Mouse (Mus musculus) stomach, embryonic 16.5 days (tissue): ENCODE measurements around the gene Dock4. TPM values are rescaled to one million over a fixed set of nuclear protein-coding genes. Genes with fewer than 3 reads are reported as not detected.

Experiments used
- ATAC-seq: fragments of 200-750 bp; cut with Nextera tagmentation; 2 replicates; pipeline ENCODE4 v1.8.0; 2017; ENCODE audit warnings: moderate number of reproducible peaks, moderate TSS enrichment; ENCODE audit not compliant: insufficient read depth, low FRiP score
- H3K27ac ChIP-seq: fragments of 300-500 bp; sonication (generic); 2 replicates; pipeline ENCODE4 v1.5.1; 2014; ENCODE audit warnings: low read length
- H3K27me3 ChIP-seq: fragments of 300-500 bp; sonication (generic); 2 replicates; pipeline ENCODE4 v1.6.1; 2014; ENCODE audit warnings: low read length, control low read depth, mixed read lengths; ENCODE audit not compliant: control insufficient read depth, insufficient read depth
- H3K36me3 ChIP-seq: fragments of 300-500 bp; sonication (generic); 2 replicates; pipeline ENCODE4 v1.6.1; 2014; ENCODE audit warnings: low read length; ENCODE audit not compliant: control insufficient read depth, insufficient read depth
- H3K4me1 ChIP-seq: fragments of 300-500 bp; sonication (generic); 2 replicates; pipeline ENCODE4 v1.6.1; 2014; ENCODE audit warnings: low read length, control low read depth, mixed read lengths; ENCODE audit not compliant: control insufficient read depth, insufficient read depth
- H3K4me2 ChIP-seq: fragments of 300-500 bp; sonication (generic); 2 replicates; pipeline ENCODE4 v1.6.1; 2014; ENCODE audit warnings: low read depth, low read length, mixed read lengths
- H3K4me3 ChIP-seq: fragments of 300-500 bp; sonication (generic); replicated peaks from 2 replicates; pipeline ENCODE4 v1.5.1; 2014; ENCODE audit warnings: mild to moderate bottlenecking, low read length
- H3K9ac ChIP-seq: fragments of 300-500 bp; sonication (generic); 2 replicates; pipeline ENCODE4 v1.6.1; 2014; ENCODE audit warnings: low read length
- H3K9me3 ChIP-seq: fragments of 300-500 bp; sonication (generic); replicated peaks from 2 replicates; pipeline ENCODE4 v1.6.1; 2016; ENCODE audit warnings: low read length, control low read depth; ENCODE audit not compliant: control insufficient read depth
- WGBS: fragments of 180-500 bp; shearing (Covaris S2); extraction: QIAGEN DNeasy Blood & Tissue Kit; methylation state at CpG from one replicate; pipeline ENCODE4 v1.1.7; 2014; 5-methylcytosine and 5-hydroxymethylcytosine counted together
- polyA plus RNA-seq: library from polyadenylated mRNA; unstranded; fragments of >200 nt; fragmentation: Nextera tagmentation; extraction: Ambion mirVana; gene quantifications from 2 replicates; pipeline ENCODE4 v1.2.1, GENCODE M21; 2015

Gene Dock4
- polyA plus RNA-seq, 1 experiment from 2014 or later: 8.7 TPM

GRCm38 (mm10) chr12:40544273-40544672, 98.5 kb downstream of the Dock4 start:
- Histone ChIP-seq H3K27me3 (no peaks in the 10 kb centered on the region), H3K36me3 (no peaks in the 10 kb centered on the region), H3K4me3 (no peak overlapping the region), H3K4me1 (no peaks in the 10 kb centered on the region), H3K9ac (no peak overlapping the region), H3K27ac (no peak overlapping the region), H3K4me2 (no peak overlapping the region), H3K9me3 (no peaks in the 10 kb centered on the region)
- WGBS: 88% methylated on average over 3 of the region's 3 CpGs
- ATAC-seq: no peak

GRCm38 (mm10) chr12:40546827-40547226, 101.1 kb downstream of the Dock4 start:
- no peaks in the 10 kb centered on the region for H3K36me3 ChIP-seq
- no peak overlapping the region for H3K4me2 ChIP-seq
- H3K9me3 ChIP-seq: no peaks in the 10 kb centered on the region
- no peak overlapping the region for H3K4me3 ChIP-seq
- no peak for ATAC-seq
- no peaks in the 10 kb centered on the region for H3K4me1 ChIP-seq
- H3K27ac ChIP-seq: no peak overlapping the region
- H3K9ac ChIP-seq: no peak overlapping the region
- no peaks in the 10 kb centered on the region for H3K27me3 ChIP-seq
- 64% methylated on average over 5 of the region's 5 CpGs for WGBS

- Histone ChIP-seq H3K9me3 (no peaks in the 10 kb centered on the region), H3K4me3 (no peak overlapping the region), H3K9ac (no peak overlapping the region), H3K27me3 (no peaks in the 10 kb centered on the region), H3K36me3 (no peaks in the 10 kb centered on the region), H3K4me1 (no peaks in the 10 kb centered on the region), H3K27ac (no peak overlapping the region), H3K4me2 (no peak overlapping the region)
- 89% methylated on average over 3 of the region's 3 CpGs for WGBS
- ATAC-seq: no peak
These were observed 105.6 kb downstream of the Dock4 start for GRCm38 (mm10) chr12:40551317-40551716.

GRCm38 (mm10) chr12:40552201-40552600, 106.4 kb downstream of the Dock4 start:
- 56% methylated on average over 1 of the region's 1 CpGs for WGBS
- H3K27me3 ChIP-seq: no peaks in the 10 kb centered on the region
- no peak overlapping the region for H3K9ac ChIP-seq
- ATAC-seq: no peak
- H3K9me3 ChIP-seq: no peaks in the 10 kb centered on the region
- no peaks in the 10 kb centered on the region for H3K36me3 ChIP-seq
- no peak overlapping the region for H3K4me2 ChIP-seq
- no peak overlapping the region for H3K27ac ChIP-seq
- H3K4me3 ChIP-seq: no peak overlapping the region
- H3K4me1 ChIP-seq: no peaks in the 10 kb centered on the region

GRCm38 (mm10) chr12:40553929-40554328, 108.2 kb downstream of the Dock4 start:
- H3K9me3 ChIP-seq: no peaks in the 10 kb centered on the region
- H3K27me3 ChIP-seq: no peaks in the 10 kb centered on the region
- ATAC-seq: no peak
- H3K4me3 ChIP-seq: no peak overlapping the region
- H3K36me3 ChIP-seq: no peaks in the 10 kb centered on the region
- H3K4me2 ChIP-seq: no peak overlapping the region
- 89% methylated on average over 2 of the region's 2 CpGs for WGBS
- H3K9ac ChIP-seq: no peak overlapping the region
- H3K4me1 ChIP-seq: no peaks in the 10 kb centered on the region
- H3K27ac ChIP-seq: no peak overlapping the region

GRCm38 (mm10) chr12:40554941-40555511, 109.3 kb downstream of the Dock4 start:
- Histone ChIP-seq H3K4me2 (no peak overlapping the region), H3K4me3 (no peak overlapping the region), H3K27me3 (no peaks in the 10 kb centered on the region), H3K27ac (no peak overlapping the region), H3K9me3 (no peaks in the 10 kb centered on the region), H3K36me3 (no peaks in the 10 kb centered on the region), H3K4me1 (no peaks in the 10 kb centered on the region), H3K9ac (no peak overlapping the region)
- 82% methylated on average over 6 of the region's 6 CpGs for WGBS
- ATAC-seq: no peak

- H3K4me1 ChIP-seq: no peaks in the 10 kb centered on the region
- H3K36me3 ChIP-seq: no peaks in the 10 kb centered on the region
- ATAC-seq: no peak; the same call in 1 of the 2 replicates
- WGBS: 66% methylated on average over 3 of the region's 3 CpGs
- H3K27me3 ChIP-seq: no peaks in the 10 kb centered on the region
- H3K4me2 ChIP-seq: no peak overlapping the region
- H3K27ac ChIP-seq: peak overlapping the region; percentile 5; the same call in 1 of the 2 replicates
- no peak overlapping the region for H3K9ac ChIP-seq
- H3K9me3 ChIP-seq: no peaks in the 10 kb centered on the region
- no peak overlapping the region for H3K4me3 ChIP-seq
These were observed 112.8 kb downstream of the Dock4 start for GRCm38 (mm10) chr12:40558600-40558999.

GRCm38 (mm10) chr12:40559103-40559502, 113.4 kb downstream of the Dock4 start:
- Histone ChIP-seq H3K9ac (no peak overlapping the region), H3K36me3 (no peaks in the 10 kb centered on the region), H3K9me3 (no peaks in the 10 kb centered on the region), H3K4me1 (no peaks in the 10 kb centered on the region), H3K4me2 (no peak overlapping the region), H3K4me3 (no peak overlapping the region), H3K27me3 (no peaks in the 10 kb centered on the region), H3K27ac (peak overlapping the region; percentile 5; the same call in 1 of the 2 replicates)
- ATAC-seq: no peak
- WGBS: 62% methylated on average over 11 of the region's 11 CpGs

GRCm38 (mm10) chr12:40563703-40564102, 118.0 kb downstream of the Dock4 start:
- 75% methylated on average over 1 of the region's 1 CpGs for WGBS
- H3K4me2 ChIP-seq: no peak overlapping the region
- H3K27me3 ChIP-seq: no peaks in the 10 kb centered on the region
- no peak overlapping the region for H3K4me3 ChIP-seq
- no peaks in the 10 kb centered on the region for H3K36me3 ChIP-seq
- no peaks in the 10 kb centered on the region for H3K4me1 ChIP-seq
- no peaks in the 10 kb centered on the region for H3K9me3 ChIP-seq
- H3K9ac ChIP-seq: no peak overlapping the region
- H3K27ac ChIP-seq: no peak overlapping the region
- no peak for ATAC-seq
